Mouse (Mus musculus) activated CD4-positive, CD25-positive, alpha-beta regulatory T cell, adult 9 weeks (primary cell): Measurements from ENCODE around the gene Elmod3. TPM values are rescaled to one million over a fixed set of nuclear protein-coding genes. Genes with fewer than 3 reads are reported as not detected.

ENCODE experiments used
- polyA plus RNA-seq: library from polyadenylated mRNA; unstranded; fragments of 100-300 nt; shearing (Covaris generic); gene quantifications from one replicate; pipeline ENCODE4 v1.2.1, GENCODE M21; 2017

The Elmod3 gene
- polyA plus RNA-seq, result 21.5 TPM

DNA sequence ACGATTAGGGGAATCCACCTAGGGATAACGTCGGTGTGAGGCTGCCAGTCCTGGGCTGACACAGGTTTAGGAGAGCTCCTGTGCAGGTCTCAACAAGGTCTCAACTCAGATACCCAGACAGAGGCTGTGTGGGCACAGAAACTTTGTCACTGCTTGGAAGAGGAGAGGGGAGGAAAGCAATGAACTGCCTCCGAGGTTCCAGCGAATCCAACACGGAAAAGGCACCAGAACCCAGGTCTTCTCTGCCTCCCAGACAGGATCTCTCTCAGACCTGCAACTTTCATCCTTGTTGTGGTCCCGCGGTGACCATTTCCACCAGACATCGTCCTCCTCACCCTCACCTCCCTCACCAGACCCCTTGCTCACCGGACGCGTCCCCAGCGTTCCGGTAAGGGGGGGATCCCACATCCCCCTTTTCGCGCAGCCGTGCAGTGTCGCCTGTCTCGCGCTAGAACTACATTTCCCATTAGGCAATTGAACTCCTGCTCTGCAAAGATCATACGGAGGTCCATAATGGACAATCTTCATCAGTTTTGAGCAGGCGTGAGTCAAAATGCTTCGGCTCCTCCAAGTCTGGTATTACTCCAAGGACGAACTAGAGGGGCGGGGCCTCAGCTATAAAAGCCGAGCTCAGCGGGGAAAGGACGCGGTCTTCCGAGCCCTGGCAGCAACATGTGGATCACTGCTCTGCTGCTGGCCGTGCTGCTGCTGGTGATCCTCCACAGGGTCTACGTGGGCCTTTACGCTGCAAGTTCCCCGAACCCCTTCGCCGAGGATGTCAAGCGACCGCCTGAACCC is at the start of gene Elmod3, which contains the start of gene Retsat:
Gene Elmod3, minus strand, starts transcription at position 458 of the 798 bp plus-strand sequence.
Gene Retsat, plus strand, starts transcription at position 520 of the 798 bp plus-strand sequence.

DNA sequence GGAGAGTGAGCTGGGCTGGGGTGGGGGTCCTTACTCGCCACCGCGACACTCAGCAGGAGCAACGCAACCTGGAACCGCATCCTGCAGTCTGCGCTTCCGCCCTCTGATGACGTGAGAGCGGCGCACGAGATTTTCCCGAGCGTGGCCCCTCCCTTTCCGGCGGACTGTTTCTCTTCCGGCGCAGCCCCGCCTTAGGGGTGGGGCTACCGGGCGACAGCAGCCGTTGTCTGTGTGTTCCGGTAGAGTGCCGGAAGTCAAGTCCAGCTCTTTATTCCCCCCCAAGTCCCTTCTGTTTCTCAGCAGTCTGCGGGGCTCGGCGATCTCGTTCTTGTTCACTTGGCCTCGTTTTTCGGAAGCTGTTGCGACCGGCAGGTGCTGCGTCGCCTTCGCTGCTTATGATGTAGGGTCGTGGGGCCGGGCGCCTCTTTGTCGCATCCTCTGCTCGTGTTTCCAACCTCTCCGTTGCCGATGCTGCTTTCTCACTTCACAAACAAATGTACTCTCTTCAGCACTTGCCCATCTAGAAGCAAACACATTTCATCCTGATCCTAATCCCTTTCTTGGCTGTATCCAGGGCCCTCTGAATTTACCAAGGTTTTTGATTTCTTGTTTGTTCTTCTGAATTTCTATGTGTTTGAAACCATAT is 18.6 kb upstream of the Elmod3 start, which contains the start of gene Tgoln1:
Gene Tgoln1, minus strand, starts transcription at position 358 of the 646 bp plus-strand sequence.

DNA sequence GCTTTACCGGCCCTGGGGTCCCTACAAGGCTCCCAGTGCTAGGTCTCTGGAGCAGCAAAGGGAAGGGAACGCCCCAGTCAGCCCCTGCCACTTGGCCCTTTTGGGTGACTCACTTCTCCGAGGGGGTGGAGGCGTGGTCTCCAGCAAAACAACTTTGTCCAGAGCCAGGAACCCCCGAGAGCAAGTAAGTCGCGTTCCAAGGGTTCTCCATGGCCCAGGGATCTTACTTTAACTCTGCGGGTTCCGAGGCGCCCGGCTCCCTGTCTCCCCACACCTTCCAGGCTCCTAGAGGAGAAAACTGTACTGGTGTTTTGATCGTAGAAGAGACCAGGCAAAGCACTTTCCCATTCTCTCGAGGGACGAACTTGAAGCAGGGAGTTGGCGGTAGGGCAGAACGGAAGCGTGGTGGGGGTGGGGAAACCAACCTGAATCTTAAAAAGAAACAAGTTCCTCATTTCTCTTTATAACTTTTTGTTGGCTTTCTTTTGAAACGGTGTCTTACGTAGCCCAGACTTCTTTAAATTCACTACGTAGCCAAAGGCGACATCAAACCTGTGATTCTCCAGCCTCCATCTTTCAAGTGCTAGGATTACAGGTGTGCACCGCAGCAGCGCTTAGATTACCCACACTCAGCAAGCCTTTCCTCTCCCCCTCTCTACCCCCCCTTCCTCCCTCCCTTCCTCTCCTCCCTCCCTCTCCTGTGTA is 53.8 kb downstream of the Elmod3 start, which contains the start of gene Capg:
Gene Capg, plus strand, starts transcription at position 109 of the 705 bp plus-strand sequence.

DNA sequence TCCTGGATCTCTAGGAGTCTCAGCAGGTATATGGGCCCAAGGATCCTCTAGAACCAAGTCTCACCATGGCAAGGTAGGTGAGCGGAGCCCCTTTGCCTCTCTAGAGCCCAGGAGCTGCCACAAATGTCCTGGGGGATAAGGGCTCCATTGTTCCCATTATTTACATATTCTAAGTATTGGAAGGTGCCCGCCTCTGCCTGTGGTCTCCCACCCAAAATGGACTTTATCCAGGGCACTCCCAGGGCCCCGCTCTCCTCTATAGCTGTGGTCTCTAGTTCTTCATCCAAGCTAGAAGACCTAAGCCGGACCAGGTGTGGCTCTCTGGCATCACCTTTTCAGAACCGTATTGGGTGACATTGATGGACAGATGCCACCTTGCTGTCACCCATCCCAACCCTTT is 76.6 kb downstream of the Elmod3 start, which contains the start of gene Sh2d6:
Gene Sh2d6, minus strand, starts transcription at position 101 of the 400 bp plus-strand sequence.

Other genes with a start within 250 kb of the Elmod3 start
- 0.37 TPM for gene Tmem150a, start 243.0 kb downstream of the Elmod3 start, polyA plus RNA-seq
- gene Rnf181, start 231.5 kb downstream of the Elmod3 start, polyA plus RNA-seq, result 148 TPM
- gene Vamp5, start 217.9 kb downstream of the Elmod3 start, polyA plus RNA-seq, result 61.5 TPM
- 299 TPM for gene Vamp8, start 207.7 kb downstream of the Elmod3 start, polyA plus RNA-seq
- gene Ggcx, start 184.1 kb downstream of the Elmod3 start, polyA plus RNA-seq, result 10.9 TPM
- 388 TPM for gene Mat2a, start 158.9 kb downstream of the Elmod3 start, polyA plus RNA-seq
- gene Sh2d6, start 76.7 kb downstream of the Elmod3 start, polyA plus RNA-seq, result not detected
- 690 TPM for gene Capg, start 54.0 kb downstream of the Elmod3 start, polyA plus RNA-seq
- gene Retsat, start 62 bp upstream of the Elmod3 start, polyA plus RNA-seq, result 4.9 TPM
- gene Tgoln1, start 18.6 kb upstream of the Elmod3 start, polyA plus RNA-seq, result 133 TPM
- 2.7 TPM for gene Tcf7l1, start 190.8 kb upstream of the Elmod3 start, polyA plus RNA-seq